Mouse (Mus musculus) cortical plate, adult 2 months (tissue): ENCODE measurements around the gene Kctd21. TPM values are rescaled to one million over a fixed set of nuclear protein-coding genes. Genes with fewer than 3 reads are reported as not detected.

Source experiments
- H3K27ac ChIP-seq: fragments of 200-500 bp; 2 replicates; pipeline ENCODE4 v1.5.1; 2012; ENCODE audit warnings: low read length, control low read depth, inconsistent platforms; ENCODE audit not compliant: insufficient read depth
- H3K4me1 ChIP-seq: fragments of 200-500 bp; 2 replicates; pipeline ENCODE4 v1.6.1; 2011; ENCODE audit warnings: low read length; ENCODE audit not compliant: control insufficient read depth, insufficient read depth
- H3K4me3 ChIP-seq: fragments of 200-500 bp; 2 replicates; pipeline ENCODE4 v1.5.1; 2011; ENCODE audit warnings: mild to moderate bottlenecking, low read length, control low read depth; ENCODE audit not compliant: insufficient read depth
- CTCF ChIP-seq: fragments of 200-500 bp; IDR thresholded peaks from 2 replicates; pipeline ENCODE4 v1.5.1; 2011; ENCODE audit warnings: mild to moderate bottlenecking, control low read depth, low read length; ENCODE audit not compliant: insufficient read depth; ENCODE audit errors: extremely low read depth
- POLR2A ChIP-seq: fragments of 200-500 bp; IDR thresholded peaks from 2 replicates; pipeline ENCODE4 v1.6.1; 2011; ENCODE audit warnings: mild to moderate bottlenecking, low read length, control low read depth; ENCODE audit not compliant: insufficient read depth; ENCODE audit errors: extremely low read depth
- polyA plus RNA-seq: library from polyadenylated mRNA; depleted of rRNA; stranded (reverse); fragments of >200 nt; gene quantifications from 2 replicates; pipeline ENCODE4 v1.2.3, GENCODE M21; 2012

Kctd21 gene
- polyA plus RNA-seq, 1 experiment, result 14.8 TPM

DNA sequence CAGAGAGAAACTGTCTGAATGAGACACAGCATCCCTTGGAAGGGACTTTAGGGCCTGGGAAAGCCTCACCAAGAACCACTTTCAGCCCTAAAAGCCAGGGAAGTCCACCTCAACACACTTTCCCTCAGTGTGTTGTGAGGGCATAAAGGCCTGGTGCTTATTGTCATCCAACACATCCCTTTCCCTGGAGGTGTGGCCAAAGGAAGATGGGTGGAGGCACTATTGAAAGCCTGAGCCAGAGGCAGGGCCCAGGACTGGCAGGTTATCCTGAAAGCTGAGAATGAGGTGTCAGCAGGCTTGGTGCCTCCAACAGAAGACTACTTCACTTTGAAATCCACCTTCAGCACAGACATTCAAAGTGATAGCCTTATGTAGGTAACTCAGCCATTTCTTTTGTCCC lies 27.7 kb upstream of the Kctd21 start:
- H3K4me3 ChIP-seq, result no peak overlapping the region
- H3K4me1 ChIP-seq, result no peaks in the 10 kb centered on the region
- no peak for TF ChIP-seq CTCF
- TF ChIP-seq POLR2A, result no peak
- H3K27ac ChIP-seq, result no peak overlapping the region

DNA sequence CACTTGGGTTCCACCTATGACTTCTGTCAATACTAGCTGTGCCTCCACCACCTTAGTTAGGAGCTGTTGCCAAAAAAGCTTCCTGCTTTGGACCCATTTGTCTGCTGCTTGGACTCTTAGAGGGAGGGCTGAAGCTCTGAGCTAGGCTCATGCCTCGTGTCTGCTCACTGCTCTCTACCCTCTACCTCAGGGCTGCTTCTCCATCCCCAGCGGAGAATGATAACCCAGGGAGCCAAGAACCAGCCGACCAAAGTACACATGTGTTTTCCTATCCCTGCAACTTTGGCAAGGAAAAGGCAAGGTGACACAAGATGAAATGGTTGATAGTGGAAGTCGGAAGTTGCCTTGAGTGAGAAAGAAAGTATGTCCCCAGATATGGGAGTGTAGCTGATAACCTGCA lies 26.9 kb upstream of the Kctd21 start:
- no peak overlapping the region for H3K27ac ChIP-seq
- H3K4me3 ChIP-seq, result no peak overlapping the region
- no peaks in the 10 kb centered on the region for H3K4me1 ChIP-seq
- TF ChIP-seq CTCF (no peak), POLR2A (no peak)

DNA sequence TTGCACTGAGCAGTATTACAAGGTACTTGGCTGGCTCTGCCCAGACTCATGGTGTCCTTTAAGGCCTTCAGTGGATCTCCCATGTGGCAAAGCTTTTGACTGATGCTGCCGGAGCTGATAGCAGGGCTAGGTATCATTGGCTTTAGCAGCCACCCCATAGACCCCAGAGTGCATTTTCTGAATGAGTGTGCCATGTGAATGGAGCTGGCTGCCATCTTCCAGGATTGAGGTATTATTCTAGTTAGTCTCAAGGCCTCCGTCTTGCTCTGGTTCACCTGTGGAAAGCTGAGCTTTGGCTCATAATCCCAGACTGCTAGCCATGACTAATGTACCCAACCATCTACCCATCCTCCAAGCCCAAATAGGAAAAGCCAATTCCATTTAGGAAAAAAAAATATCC lies 25.3 kb upstream of the Kctd21 start:
- Histone ChIP-seq H3K27ac (no peak overlapping the region), H3K4me1 (no peaks in the 10 kb centered on the region), H3K4me3 (no peak overlapping the region)
- TF ChIP-seq POLR2A, result no peak
- TF ChIP-seq CTCF, result no peak

- no peak overlapping the region for H3K4me3 ChIP-seq
- H3K4me1 ChIP-seq, result no peaks in the 10 kb centered on the region
- TF ChIP-seq CTCF (no peak), POLR2A (no peak)
- H3K27ac ChIP-seq, result no peak overlapping the region
Observed at GRCm38 (mm10) chr7:97307546-97307945, 24.6 kb upstream of the Kctd21 start.

DNA sequence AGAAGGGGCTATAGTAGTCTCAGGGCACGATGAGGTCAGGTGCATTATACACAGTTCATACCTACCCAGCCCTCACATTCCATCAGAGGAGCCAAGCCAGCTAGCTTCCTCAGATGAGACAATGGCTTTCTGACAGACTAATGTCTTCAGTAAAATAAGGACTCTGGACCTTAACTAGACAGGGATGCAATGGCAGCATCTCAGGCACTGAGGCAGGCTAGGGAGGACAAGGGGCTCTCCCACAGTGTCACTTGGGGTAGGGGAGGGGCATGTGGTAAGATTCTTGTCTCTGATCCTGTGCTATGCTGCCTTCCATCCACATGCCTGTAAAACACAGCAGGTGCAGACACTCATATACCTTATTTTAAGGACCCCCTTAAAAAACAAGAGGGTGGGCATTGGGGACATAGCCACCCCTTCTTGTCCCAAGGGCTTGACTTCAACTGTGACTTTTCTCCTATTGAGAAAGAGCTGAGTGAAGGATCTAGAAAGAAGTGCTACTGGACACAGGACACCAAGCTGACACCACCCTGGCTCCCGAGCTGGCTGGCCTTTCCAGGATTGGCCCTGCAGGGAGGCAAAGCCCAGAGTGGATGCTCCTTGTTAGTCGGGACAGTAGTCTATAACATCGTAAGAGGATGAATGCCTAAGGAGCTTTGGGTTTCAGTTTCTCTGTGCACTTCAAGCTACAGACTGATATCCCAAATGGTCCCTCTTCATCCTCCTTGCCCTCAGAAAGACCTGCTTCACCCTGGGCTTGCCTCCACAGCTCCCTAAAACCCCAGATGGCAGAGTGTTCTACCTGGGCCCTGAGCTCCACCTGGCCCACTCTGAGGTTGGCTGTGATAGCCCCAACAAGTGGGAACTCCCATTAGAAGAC lies 22.4 kb upstream of the Kctd21 start:
- H3K4me3 ChIP-seq, result no peak overlapping the region
- TF ChIP-seq CTCF (no peak), POLR2A (no peak)
- H3K27ac ChIP-seq, result no peak overlapping the region
- no peaks in the 10 kb centered on the region for H3K4me1 ChIP-seq

DNA sequence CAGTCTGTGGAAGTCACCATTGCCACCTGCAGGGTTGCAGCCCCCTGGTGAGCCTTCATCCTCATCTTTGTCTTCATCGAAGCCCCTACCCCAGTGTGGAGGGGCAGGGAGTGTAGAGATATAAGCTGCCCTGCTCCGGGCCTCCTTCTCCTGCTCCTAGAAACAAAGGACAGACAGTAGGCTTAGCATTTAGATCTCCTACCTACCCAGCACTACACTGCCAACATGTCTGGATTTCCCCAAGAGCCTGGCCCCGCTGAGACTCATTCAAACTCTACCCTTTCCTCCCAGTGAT lies 21.8 kb upstream of the Kctd21 start:
- Histone ChIP-seq H3K27ac (no peak overlapping the region), H3K4me3 (no peak overlapping the region), H3K4me1 (no peaks in the 10 kb centered on the region)
- TF ChIP-seq CTCF, result no peak
- TF ChIP-seq POLR2A, result no peak

- no peaks in the 10 kb centered on the region for H3K4me1 ChIP-seq
- H3K27ac ChIP-seq, result no peak overlapping the region
- TF ChIP-seq CTCF (no peak), POLR2A (no peak)
- no peak overlapping the region for H3K4me3 ChIP-seq
Observed at GRCm38 (mm10) chr7:97311620-97312019, 20.5 kb upstream of the Kctd21 start.

- no peak for TF ChIP-seq POLR2A
- TF ChIP-seq CTCF, result no peak
- no peaks in the 10 kb centered on the region for H3K4me1 ChIP-seq
- H3K4me3 ChIP-seq, result no peak overlapping the region
- no peak overlapping the region for H3K27ac ChIP-seq
Observed at GRCm38 (mm10) chr7:97312196-97312595, 19.9 kb upstream of the Kctd21 start.

DNA sequence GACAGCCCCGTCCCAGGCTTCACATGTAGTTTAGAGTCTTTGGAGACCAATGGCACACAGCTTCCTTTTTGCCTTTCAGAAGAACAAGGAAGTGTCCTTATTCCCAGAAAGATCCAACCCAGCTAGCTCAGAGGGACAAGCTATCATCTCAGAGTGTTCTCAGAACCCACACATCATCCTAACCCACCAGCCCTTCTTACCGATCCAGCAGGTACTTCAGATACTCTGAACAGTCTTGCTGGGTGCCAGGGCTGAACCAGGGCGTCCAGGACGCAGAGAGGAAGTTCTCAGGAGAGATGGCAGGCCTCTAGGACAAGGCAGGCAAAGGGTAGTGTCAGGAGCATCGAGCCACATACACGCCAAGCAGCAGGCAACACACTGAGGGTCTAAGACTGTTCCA lies 19.3 kb upstream of the Kctd21 start:
- no peak for TF ChIP-seq CTCF
- no peak for TF ChIP-seq POLR2A
- Histone ChIP-seq H3K4me3 (no peak overlapping the region), H3K27ac (no peak overlapping the region), H3K4me1 (no peaks in the 10 kb centered on the region)

DNA sequence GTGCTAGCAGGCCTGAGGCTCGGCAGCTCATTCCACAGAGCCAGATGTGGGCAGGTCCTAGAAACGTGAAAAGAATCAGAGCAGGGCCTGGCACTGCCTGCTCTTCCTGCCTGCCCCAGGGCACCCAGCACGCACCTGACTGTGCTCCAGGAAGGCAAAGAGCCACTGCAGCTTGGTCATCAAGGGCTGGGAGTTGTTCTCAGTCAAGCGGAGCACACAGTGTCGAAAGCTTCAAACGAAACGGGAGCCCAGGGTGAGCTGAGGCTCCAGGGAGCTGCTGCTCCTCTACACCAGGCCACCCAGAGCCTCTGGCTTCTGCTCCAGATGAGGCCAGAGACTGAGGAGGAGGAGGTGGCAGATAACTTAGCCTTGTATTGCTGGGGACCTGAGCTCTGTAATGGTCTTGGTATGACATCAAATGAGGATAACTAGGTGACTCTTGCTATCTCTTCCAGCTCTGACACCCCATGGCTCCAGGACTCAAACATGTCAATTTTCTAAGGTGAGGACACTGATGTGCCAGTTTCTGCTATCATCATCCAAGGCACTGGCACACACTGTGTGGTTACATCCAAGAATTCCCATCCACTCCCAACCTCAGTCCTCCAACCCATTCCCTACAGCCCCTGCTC lies 18.6 kb upstream of the Kctd21 start:
- Histone ChIP-seq H3K4me1 (no peaks in the 10 kb centered on the region), H3K27ac (no peak overlapping the region), H3K4me3 (no peak overlapping the region)
- TF ChIP-seq CTCF (no peak), POLR2A (no peak)
